Mouse (Mus musculus): ENCODE results near the gene Smg6.

DNA sequence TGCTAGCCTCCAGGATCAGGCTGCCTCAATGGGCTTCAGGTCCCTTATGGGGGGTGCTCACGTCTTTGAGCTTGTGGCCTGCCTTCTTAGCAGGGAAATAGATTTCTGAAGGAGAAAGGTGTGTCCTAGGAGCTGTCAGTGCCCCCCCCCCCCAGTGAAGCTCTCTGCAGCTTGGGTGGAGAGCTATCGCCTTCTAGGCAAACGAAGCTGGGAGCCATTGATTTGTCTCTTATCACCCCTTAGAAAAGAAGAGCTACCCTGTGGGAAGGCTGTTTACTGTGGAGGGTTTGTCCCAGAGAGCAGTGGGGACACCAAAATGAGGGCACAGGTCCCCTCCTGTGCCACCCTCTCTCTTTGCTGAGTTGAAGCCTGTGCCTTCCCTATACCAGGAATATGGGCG lies 284.5 kb downstream of the Smg6 start:
- TF ChIP-seq CTCF (IDR thresholded peaks at IDR 0.05; ENCODE audit: borderline replicate concordance, extremely low read depth, insufficient read depth, insufficient read length) (no peak), POLR2A (IDR thresholded peaks at IDR 0.05; ENCODE audit: borderline replicate concordance, extremely low read depth, insufficient read depth, insufficient read length, poor library complexity, severe bottlenecking) (no peak)

All from brain, embryonic 14.5 days (tissue).